Mouse (Mus musculus) limb, embryonic 12.5 days (tissue): ENCODE data around the gene Cryzl2. TPM values are rescaled to one million over a fixed set of nuclear protein-coding genes. Genes with fewer than 3 reads are reported as not detected.

ENCODE experiments used
- ATAC-seq: fragments of 200-750 bp; cut with Nextera tagmentation; 2 replicates; pipeline ENCODE4 v1.8.0; 2017; ENCODE audit warnings: low read depth, moderate TSS enrichment; ENCODE audit not compliant: insufficient number of reproducible peaks, insufficient read depth, low FRiP score, low TSS enrichment
- H3K27ac ChIP-seq: fragments of 300-500 bp; sonication (generic); 2 replicates; pipeline ENCODE4 v1.5.1; 2016; ENCODE audit warnings: mild to moderate bottlenecking, moderate library complexity
- H3K27me3 ChIP-seq: fragments of 300-500 bp; sonication (generic); 2 replicates; pipeline ENCODE4 v1.6.1; 2016; ENCODE audit warnings: mild to moderate bottlenecking, moderate library complexity
- H3K36me3 ChIP-seq: fragments of 300-500 bp; sonication (generic); 2 replicates; pipeline ENCODE4 v1.6.1; 2016; ENCODE audit warnings: mild to moderate bottlenecking, moderate library complexity
- H3K4me1 ChIP-seq: fragments of 300-500 bp; sonication (generic); replicated peaks from 2 replicates; pipeline ENCODE4 v1.6.1; 2016
- H3K4me2 ChIP-seq: fragments of 300-500 bp; sonication (generic); 2 replicates; pipeline ENCODE4 v1.6.1; 2016; ENCODE audit warnings: mild to moderate bottlenecking, moderate library complexity
- H3K4me3 ChIP-seq: fragments of 300-500 bp; sonication (generic); replicated peaks from 2 replicates; pipeline ENCODE4 v1.5.1; 2016; ENCODE audit warnings: mild to moderate bottlenecking
- H3K9ac ChIP-seq: fragments of 300-500 bp; sonication (generic); replicated peaks from 2 replicates; pipeline ENCODE4 v1.6.1; 2016; ENCODE audit warnings: mild to moderate bottlenecking, moderate library complexity
- H3K9me3 ChIP-seq: fragments of 300-500 bp; sonication (generic); 2 replicates; pipeline ENCODE4 v1.6.1; 2016; ENCODE audit warnings: mild to moderate bottlenecking, moderate library complexity
- WGBS: fragments of 180-500 bp; shearing (Covaris S2); methylation state at CpG from one replicate; pipeline ENCODE4 v1.1.7; 2016; 5-methylcytosine and 5-hydroxymethylcytosine counted together
- polyA plus RNA-seq: library from polyadenylated mRNA; unstranded; fragments of >200 nt; fragmentation: Nextera tagmentation; extraction: Ambion mirVana; gene quantifications from 2 replicates; pipeline ENCODE4 v1.2.1, GENCODE M21; 2016

Cryzl2 gene
- polyA plus RNA-seq: 7.9 and 8.2 TPM in 2 replicates

- Histone ChIP-seq H3K9ac (peak within 1 kb of the TSS; percentile 48), H3K4me3 (peak within 1 kb of the TSS; percentile 41), H3K36me3 (no peaks in the 10 kb centered on the region), H3K9me3 (no peaks in the 10 kb centered on the region), H3K27ac (0 out of 2 replicates have a peak within 1 kb of the TSS, but pooled peaks have one; percentile 41), H3K4me2 (peak within 1 kb of the TSS; percentile 66), H3K27me3 (no peaks in the 10 kb centered on the region), H3K4me1 (peaks cover 8% of the 10 kb centered on the region; the same call in 1 of the 2 replicates)
- WGBS: 13% methylated on average over 26 of the region's 29 CpGs
- peak; percentile 89 for ATAC-seq
Measured at GRCm38 (mm10) chr1:157458421-157459208, at the start of gene Cryzl2. Gene Cryzl2 (plus strand): TSS chr1:157458577.

DNA sequence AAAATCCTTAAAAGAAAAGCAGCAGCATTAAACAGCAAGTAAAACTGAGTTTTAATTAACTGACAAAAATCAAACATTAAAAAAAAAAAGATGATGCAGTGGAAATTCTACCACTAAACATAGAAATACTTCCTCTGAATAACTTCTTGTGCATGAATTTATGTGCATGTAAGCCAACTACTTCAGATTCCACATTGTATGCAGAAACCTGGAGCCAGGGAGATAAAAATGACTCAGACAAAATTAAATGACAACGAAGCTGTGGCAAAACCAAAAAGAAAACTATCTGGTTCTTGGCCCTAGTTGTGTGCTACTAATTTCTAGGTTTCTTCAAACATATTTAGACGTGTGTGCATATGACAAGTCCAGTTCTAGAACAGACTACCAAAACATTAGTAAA, 48.7 kb upstream of the Cryzl2 start:
- Histone ChIP-seq H3K9me3 (no peaks in the 10 kb centered on the region), H3K4me1 (peaks cover 9% of the 10 kb centered on the region; the same call in 1 of the 2 replicates), H3K27ac (no peak overlapping the region), H3K27me3 (no peaks in the 10 kb centered on the region), H3K4me2 (no peak overlapping the region), H3K36me3 (no peaks in the 10 kb centered on the region), H3K9ac (no peak overlapping the region), H3K4me3 (no peak overlapping the region)
- ATAC-seq: no peak
- 88% methylated on average over 2 of the region's 2 CpGs for WGBS

DNA sequence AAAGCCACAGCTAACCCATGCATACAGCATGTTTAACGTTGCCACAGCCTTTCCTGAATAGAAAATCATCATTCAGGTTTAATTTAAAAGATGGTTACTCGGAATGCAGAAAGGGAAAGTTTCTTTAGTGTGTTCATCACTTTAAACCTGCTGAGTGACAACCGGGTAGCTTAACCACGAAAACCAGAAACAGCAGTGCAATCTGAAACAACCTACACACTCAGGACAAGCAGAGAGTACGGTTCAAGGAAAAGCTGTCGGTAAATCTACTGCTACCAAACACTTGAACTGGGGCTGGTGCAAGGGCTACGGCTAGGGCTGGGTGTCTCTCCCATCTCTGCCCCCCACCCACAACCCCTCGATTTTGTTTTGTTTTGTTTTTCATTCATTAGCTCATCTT, 47.4 kb upstream of the Cryzl2 start:
- Histone ChIP-seq H3K4me2 (peak overlapping the region; percentile 89), H3K9ac (no peak overlapping the region), H3K4me3 (peak overlapping the region; percentile 95), H3K27me3 (no peaks in the 10 kb centered on the region), H3K36me3 (no peaks in the 10 kb centered on the region), H3K27ac (no peak overlapping the region), H3K9me3 (no peaks in the 10 kb centered on the region), H3K4me1 (peaks cover 9% of the 10 kb centered on the region; the same call in 1 of the 2 replicates)
- WGBS: 17% methylated on average over 8 of the region's 8 CpGs
- no peak for ATAC-seq

DNA sequence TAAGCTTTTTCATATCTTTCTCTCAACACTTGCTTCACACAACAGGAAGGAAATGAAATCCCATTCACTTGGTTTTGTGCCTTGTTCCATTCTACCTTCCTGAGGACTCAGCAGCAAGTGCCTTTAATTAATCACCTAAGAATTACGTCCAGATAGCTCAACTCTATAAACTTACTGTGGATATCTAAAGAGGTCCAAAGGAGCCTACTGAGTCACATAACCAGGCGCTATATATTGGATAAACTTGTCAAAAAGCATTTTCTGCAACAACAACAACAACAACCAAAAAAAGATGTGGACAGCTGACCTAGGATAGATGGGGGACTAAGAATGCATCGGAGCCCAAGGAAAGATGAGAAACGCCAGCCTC, 47.1 kb upstream of the Cryzl2 start:
- ATAC-seq: no peak
- no peaks in the 10 kb centered on the region for H3K36me3 ChIP-seq
- no peaks in the 10 kb centered on the region for H3K9me3 ChIP-seq
- H3K27me3 ChIP-seq: no peaks in the 10 kb centered on the region
- H3K9ac ChIP-seq: peak overlapping the region; percentile 84; the same call in 1 of the 2 replicates
- 2% methylated on average over 4 of the region's 4 CpGs for WGBS
- peaks cover 9% of the 10 kb centered on the region; the same call in 1 of the 2 replicates for H3K4me1 ChIP-seq
- H3K4me3 ChIP-seq: peak overlapping the region; percentile 95
- peak overlapping the region; percentile 89 for H3K4me2 ChIP-seq
- H3K27ac ChIP-seq: no peak overlapping the region; the same call in 1 of the 2 replicates

GRCm38 (mm10) chr1:157411711-157412380, 46.5 kb upstream of the Cryzl2 start:
- Histone ChIP-seq H3K27me3 (no peaks in the 10 kb centered on the region), H3K9me3 (no peaks in the 10 kb centered on the region), H3K27ac (peak overlapping the region; percentile 93), H3K4me2 (peak overlapping the region; percentile 89), H3K4me3 (peak overlapping the region; percentile 95), H3K4me1 (peaks cover 9% of the 10 kb centered on the region; the same call in 1 of the 2 replicates), H3K36me3 (no peaks in the 10 kb centered on the region), H3K9ac (peak overlapping the region; percentile 84)
- under 1% methylated on average over 80 of the region's 85 CpGs for WGBS
- ATAC-seq: peak; percentile 92

DNA sequence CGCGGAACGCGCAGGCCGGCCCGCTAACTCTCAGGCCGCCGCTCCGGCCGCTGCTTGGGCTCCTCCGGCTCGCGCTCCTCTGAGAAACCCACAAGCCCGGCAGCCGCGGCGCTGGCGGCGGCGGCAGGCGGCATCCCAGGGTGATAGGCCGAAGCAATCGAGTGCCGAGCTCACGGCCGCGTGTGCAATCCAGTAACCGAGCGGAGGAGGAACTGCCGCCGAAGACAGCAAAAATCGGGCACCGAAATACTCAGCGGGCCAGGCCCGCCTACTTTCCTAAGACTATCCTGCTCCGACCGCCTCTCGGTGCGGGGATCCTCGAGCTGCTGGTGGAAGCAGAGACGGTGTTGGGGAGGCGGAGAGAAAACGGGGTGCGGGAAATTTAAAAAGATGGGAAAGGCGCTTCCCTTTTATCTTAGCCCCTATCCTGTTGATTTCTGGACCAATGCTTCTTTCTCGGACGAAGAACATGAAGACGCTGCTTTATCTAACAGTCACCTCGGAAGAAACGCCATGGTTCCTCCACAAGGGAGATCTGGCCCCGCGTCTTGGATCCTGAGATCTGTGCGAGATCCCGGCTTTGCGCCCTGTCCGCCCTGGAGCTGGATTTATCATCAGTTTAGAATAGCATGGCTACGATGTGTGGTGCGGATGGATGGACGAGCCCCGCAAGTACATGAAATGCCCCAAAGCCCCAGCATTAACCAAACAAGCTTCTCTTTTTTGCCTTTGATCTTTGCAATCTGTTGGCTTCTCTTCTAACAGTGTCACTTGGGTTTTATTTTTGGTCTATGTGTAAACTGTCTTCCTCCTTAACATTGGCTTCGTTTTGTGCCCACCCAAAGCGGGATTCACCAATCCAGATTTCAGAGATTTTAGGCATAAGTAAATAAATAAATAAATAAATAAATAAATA, 45.7 kb upstream of the Cryzl2 start, which contains the start of gene Rasal2:
Gene Rasal2, minus strand, starts transcription at position 142 of the 916 bp plus-strand sequence.
- Histone ChIP-seq H3K9ac (peak within 1 kb of the TSS; percentile 84), H3K4me2 (peak within 1 kb of the TSS; percentile 89), H3K27ac (peak within 1 kb of the TSS; percentile 93), H3K27me3 (no peaks in the 10 kb centered on the region), H3K4me1 (peaks cover 9% of the 10 kb centered on the region; the same call in 1 of the 2 replicates), H3K36me3 (no peaks in the 10 kb centered on the region), H3K9me3 (no peaks in the 10 kb centered on the region), H3K4me3 (peak within 1 kb of the TSS; percentile 95)
- ATAC-seq: peak; percentile 95
- WGBS: under 1% methylated on average over 62 of the region's 62 CpGs

DNA sequence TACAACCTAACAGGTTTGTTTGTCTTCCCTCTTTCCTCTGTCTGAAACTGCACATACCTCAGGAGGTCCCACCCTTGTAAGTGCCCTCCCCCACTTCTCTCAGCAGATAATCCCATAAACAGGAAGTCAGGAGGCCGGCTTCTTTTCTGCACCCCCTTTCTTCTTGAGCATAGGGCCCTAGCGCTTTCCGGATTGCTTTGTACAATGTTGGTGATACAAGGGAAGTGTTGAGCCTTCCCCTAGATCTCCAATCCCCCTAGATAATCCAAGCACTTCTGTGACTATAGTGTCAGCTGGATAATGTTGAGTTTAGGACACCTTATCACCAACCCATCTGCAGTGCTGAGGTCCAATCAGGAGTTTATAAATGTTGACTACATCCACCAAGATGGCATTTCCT, 42.6 kb upstream of the Cryzl2 start:
- H3K27me3 ChIP-seq: no peaks in the 10 kb centered on the region
- no peak overlapping the region for H3K4me3 ChIP-seq
- no peaks in the 10 kb centered on the region for H3K9me3 ChIP-seq
- peaks cover 9% of the 10 kb centered on the region; the same call in 1 of the 2 replicates for H3K36me3 ChIP-seq
- peaks cover 8% of the 10 kb centered on the region; the same call in 1 of the 2 replicates for H3K4me1 ChIP-seq
- no peak for ATAC-seq
- H3K4me2 ChIP-seq: no peak overlapping the region
- no peak overlapping the region for H3K27ac ChIP-seq
- H3K9ac ChIP-seq: no peak overlapping the region
- 80% methylated on average over 3 of the region's 3 CpGs for WGBS

GRCm38 (mm10) chr1:157416628-157417027, 41.7 kb upstream of the Cryzl2 start:
- no peaks in the 10 kb centered on the region for H3K9me3 ChIP-seq

GRCm38 (mm10) chr1:157417414-157417813, 41.0 kb upstream of the Cryzl2 start:
- H3K9me3 ChIP-seq: no peaks in the 10 kb centered on the region
- H3K4me1 ChIP-seq: no peaks in the 10 kb centered on the region
- no peak overlapping the region for H3K4me3 ChIP-seq
- 57% methylated on average over 3 of the region's 3 CpGs for WGBS
- no peak for ATAC-seq
- no peak overlapping the region for H3K9ac ChIP-seq
- peaks cover 9% of the 10 kb centered on the region; the same call in 1 of the 2 replicates for H3K36me3 ChIP-seq
- H3K27me3 ChIP-seq: no peaks in the 10 kb centered on the region
- no peak overlapping the region for H3K4me2 ChIP-seq
- peak overlapping the region; percentile 35 for H3K27ac ChIP-seq

More at GRCm38 (mm10) chr1:157416628-157417027, 41.7 kb upstream of the Cryzl2 start:
- H3K9ac ChIP-seq: no peak overlapping the region
- no peaks in the 10 kb centered on the region for H3K4me1 ChIP-seq
- no peak overlapping the region for H3K4me2 ChIP-seq
- WGBS: 92% methylated on average over 2 of the region's 2 CpGs
- ATAC-seq: no peak
- H3K27ac ChIP-seq: no peak overlapping the region
- H3K36me3 ChIP-seq: peaks cover 9% of the 10 kb centered on the region; the same call in 1 of the 2 replicates
- H3K4me3 ChIP-seq: no peak overlapping the region
- no peaks in the 10 kb centered on the region for H3K27me3 ChIP-seq

- Histone ChIP-seq H3K4me3 (no peak overlapping the region), H3K4me2 (no peak overlapping the region), H3K27me3 (no peaks in the 10 kb centered on the region), H3K9me3 (no peaks in the 10 kb centered on the region), H3K4me1 (no peaks in the 10 kb centered on the region), H3K27ac (peak overlapping the region; percentile 35), H3K9ac (no peak overlapping the region), H3K36me3 (peaks cover 9% of the 10 kb centered on the region; the same call in 1 of the 2 replicates)
- no peak for ATAC-seq
- 60% methylated on average over 7 of the region's 7 CpGs for WGBS
Measured at GRCm38 (mm10) chr1:157417861-157418260, 40.5 kb upstream of the Cryzl2 start.
